Mouse (Mus musculus) cerebellum, adult 2 months (tissue): ENCODE results near the gene Pik3ca. TPM values are rescaled to one million over a fixed set of nuclear protein-coding genes. Genes with fewer than 3 reads are reported as not detected.

Source experiments
- DNase-seq, 2 experiments: peaks; one replicate each; pipeline ENCODE4 v3.0.0; 2021
- H3K27ac ChIP-seq: fragments of 200-500 bp; 2 replicates; pipeline ENCODE4 v1.5.1; 2012; ENCODE audit warnings: low read length, control low read depth, inconsistent platforms; ENCODE audit not compliant: insufficient read depth
- H3K27me3 ChIP-seq: fragments of 200-500 bp; 2 replicates; pipeline ENCODE4 v1.6.1; 2012; ENCODE audit warnings: inconsistent platforms, mild to moderate bottlenecking, low read length, moderate library complexity; ENCODE audit not compliant: control insufficient read depth, insufficient read depth
- H3K4me1 ChIP-seq: fragments of 200-500 bp; 2 replicates; pipeline ENCODE4 v1.6.1; 2011; ENCODE audit warnings: low read length; ENCODE audit not compliant: control insufficient read depth, insufficient read depth
- H3K4me3 ChIP-seq: fragments of 200-500 bp; replicated peaks from 2 replicates; pipeline ENCODE3; 2011; ENCODE audit warnings: mild to moderate bottlenecking, low read depth, low read length, control low read depth; ENCODE audit not compliant: insufficient read depth
- CTCF ChIP-seq: fragments of 200-500 bp; IDR thresholded peaks from 2 replicates; pipeline ENCODE4 v1.5.1; 2011; ENCODE audit warnings: low read depth, mild to moderate bottlenecking, control low read depth, low read length, moderate library complexity, borderline replicate concordance; ENCODE audit not compliant: insufficient read depth
- POLR2A ChIP-seq: fragments of 200-500 bp; IDR thresholded peaks from 2 replicates; pipeline ENCODE4 v1.6.1; 2011; ENCODE audit warnings: low read length, control low read depth, borderline replicate concordance; ENCODE audit not compliant: insufficient read depth
- WGBS: fragments of 180-500 bp; shearing (Covaris S2); methylation state at CpG from one replicate; pipeline ENCODE4 v1.1.7; 2018; 5-methylcytosine and 5-hydroxymethylcytosine counted together
- polyA plus RNA-seq: library from polyadenylated mRNA; depleted of rRNA; stranded (reverse); fragments of >200 nt; gene quantifications from 2 replicates; pipeline ENCODE4 v1.2.3, GENCODE M21; 2012

Pik3ca gene
- polyA plus RNA-seq, 1 experiment = 29.7 TPM

GRCm38 (mm10) chr3:32488172-32488571 lies 90.7 kb downstream of the Pik3ca start:
- H3K27ac ChIP-seq = no peak overlapping the region
- H3K4me1 ChIP-seq = no peaks in the 10 kb centered on the region; the same call in 1 of the 2 replicates
- WGBS = 73% methylated on average over 6 of the region's 6 CpGs
- TF ChIP-seq POLR2A (no peak), CTCF (no peak)
- DNase-seq = no peak
- H3K4me3 ChIP-seq = no peak overlapping the region
- H3K27me3 ChIP-seq = no peaks in the 10 kb centered on the region

GRCm38 (mm10) chr3:32490076-32490927 lies 92.8 kb downstream of the Pik3ca start:
- Histone ChIP-seq H3K4me1 (no peaks in the 10 kb centered on the region; the same call in 1 of the 2 replicates), H3K27ac (no peak overlapping the region), H3K27me3 (no peaks in the 10 kb centered on the region), H3K4me3 (no peak overlapping the region)
- TF ChIP-seq POLR2A (no peak), CTCF (no peak)
- WGBS = 81% methylated on average over 15 of the region's 15 CpGs
- no peak for DNase-seq

GRCm38 (mm10) chr3:32490928-32491315 lies 93.5 kb downstream of the Pik3ca start:
- no peaks in the 10 kb centered on the region for H3K27me3 ChIP-seq
- TF ChIP-seq CTCF (no peak), POLR2A (no peak)
- H3K27ac ChIP-seq = no peak overlapping the region
- no peaks in the 10 kb centered on the region; the same call in 1 of the 2 replicates for H3K4me1 ChIP-seq
- no peak overlapping the region for H3K4me3 ChIP-seq
- DNase-seq = no peak

- H3K4me1 ChIP-seq = no peaks in the 10 kb centered on the region; the same call in 1 of the 2 replicates
- DNase-seq = no peak
- no peak within 1 kb of the TSS for H3K4me3 ChIP-seq
- WGBS = 79% methylated on average over 11 of the region's 11 CpGs
- TF ChIP-seq POLR2A (no peak), CTCF (no peak)
- H3K27me3 ChIP-seq = no peaks in the 10 kb centered on the region
- no peak within 1 kb of the TSS for H3K27ac ChIP-seq
These were observed 94.9 kb downstream of the Pik3ca start, which contains the start of gene Kcnmb3 for GRCm38 (mm10) chr3:32492097-32493090. TSS of gene Kcnmb3 (minus strand) at chr3:32492231.

- Histone ChIP-seq H3K4me1 (no peaks in the 10 kb centered on the region; the same call in 1 of the 2 replicates), H3K27ac (no peak overlapping the region), H3K27me3 (no peaks in the 10 kb centered on the region), H3K4me3 (no peak overlapping the region)
- DNase-seq = no peak
- TF ChIP-seq CTCF = no peak
- no peak for TF ChIP-seq POLR2A
- 85% methylated on average over 8 of the region's 8 CpGs for WGBS
These were observed 97.1 kb downstream of the Pik3ca start for GRCm38 (mm10) chr3:32494387-32495087.

GRCm38 (mm10) chr3:32495088-32495770 lies 97.8 kb downstream of the Pik3ca start:
- H3K27me3 ChIP-seq = no peaks in the 10 kb centered on the region
- no peak for TF ChIP-seq POLR2A
- TF ChIP-seq CTCF = no peak
- no peak overlapping the region for H3K27ac ChIP-seq
- H3K4me3 ChIP-seq = no peak overlapping the region
- no peaks in the 10 kb centered on the region; the same call in 1 of the 2 replicates for H3K4me1 ChIP-seq
- 34% methylated on average over 8 of the region's 8 CpGs for WGBS
- no peak for DNase-seq

GRCm38 (mm10) chr3:32495856-32496710 lies 98.6 kb downstream of the Pik3ca start:
- no peaks in the 10 kb centered on the region for H3K27me3 ChIP-seq
- WGBS = 24% methylated on average over 8 of the region's 8 CpGs
- DNase-seq = no peak
- H3K4me1 ChIP-seq = no peaks in the 10 kb centered on the region; the same call in 1 of the 2 replicates
- H3K27ac ChIP-seq = no peak overlapping the region
- TF ChIP-seq CTCF (no peak), POLR2A (no peak)
- no peak overlapping the region for H3K4me3 ChIP-seq
